Mouse (Mus musculus) kidney, adult 2 months (tissue): ENCODE results near the gene Ccr7.

ENCODE experiments used
- CTCF ChIP-seq: fragments of 200-500 bp; conservative IDR thresholded peaks from 2 replicates; pipeline ENCODE4 v1.5.1; 2011; ENCODE audit warnings: low read depth, mild to moderate bottlenecking, control low read depth, low read length, moderate library complexity, mixed read lengths; ENCODE audit not compliant: insufficient read depth, insufficient read length
- POLR2A ChIP-seq: fragments of 200-500 bp; IDR thresholded peaks from one replicate; pipeline ENCODE4 v1.6.1; 2011; ENCODE audit warnings: low read depth, low read length, control low read depth

DNA sequence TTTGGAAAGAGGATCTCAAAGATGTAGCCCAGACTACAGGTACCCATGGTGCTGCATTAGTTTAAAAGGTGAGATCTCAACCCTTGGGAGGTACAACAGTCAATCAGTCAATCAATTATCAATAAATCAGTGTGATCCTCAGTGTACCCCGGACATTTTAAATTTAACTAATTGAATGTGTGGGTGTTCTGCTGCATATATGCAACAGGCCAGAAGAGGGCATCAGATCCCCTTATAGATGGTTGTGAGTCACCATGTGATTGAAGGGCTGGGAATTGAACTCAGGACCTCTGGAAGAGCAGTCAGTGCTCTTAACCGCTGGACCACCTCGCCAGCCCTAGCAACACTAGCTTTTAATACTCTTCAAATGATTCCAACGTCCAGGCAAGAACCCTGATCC is 17.1 kb upstream of the Ccr7 start:
- TF ChIP-seq POLR2A (no peak), CTCF (no peak)
